Mouse (Mus musculus) stomach, adult 2 months (tissue): ENCODE data around the gene Txndc11. TPM values are rescaled to one million over a fixed set of nuclear protein-coding genes. Genes with fewer than 3 reads are reported as not detected.

ENCODE experiments used
- polyA plus RNA-seq: library from polyadenylated mRNA; depleted of rRNA; stranded (reverse); fragments of >200 nt; gene quantifications from 2 replicates; pipeline ENCODE4 v1.2.3, GENCODE M21; 2012; rRNA removed

The Txndc11 gene
- polyA plus RNA-seq = 15.1 and 16.0 TPM in 2 replicates

DNA sequence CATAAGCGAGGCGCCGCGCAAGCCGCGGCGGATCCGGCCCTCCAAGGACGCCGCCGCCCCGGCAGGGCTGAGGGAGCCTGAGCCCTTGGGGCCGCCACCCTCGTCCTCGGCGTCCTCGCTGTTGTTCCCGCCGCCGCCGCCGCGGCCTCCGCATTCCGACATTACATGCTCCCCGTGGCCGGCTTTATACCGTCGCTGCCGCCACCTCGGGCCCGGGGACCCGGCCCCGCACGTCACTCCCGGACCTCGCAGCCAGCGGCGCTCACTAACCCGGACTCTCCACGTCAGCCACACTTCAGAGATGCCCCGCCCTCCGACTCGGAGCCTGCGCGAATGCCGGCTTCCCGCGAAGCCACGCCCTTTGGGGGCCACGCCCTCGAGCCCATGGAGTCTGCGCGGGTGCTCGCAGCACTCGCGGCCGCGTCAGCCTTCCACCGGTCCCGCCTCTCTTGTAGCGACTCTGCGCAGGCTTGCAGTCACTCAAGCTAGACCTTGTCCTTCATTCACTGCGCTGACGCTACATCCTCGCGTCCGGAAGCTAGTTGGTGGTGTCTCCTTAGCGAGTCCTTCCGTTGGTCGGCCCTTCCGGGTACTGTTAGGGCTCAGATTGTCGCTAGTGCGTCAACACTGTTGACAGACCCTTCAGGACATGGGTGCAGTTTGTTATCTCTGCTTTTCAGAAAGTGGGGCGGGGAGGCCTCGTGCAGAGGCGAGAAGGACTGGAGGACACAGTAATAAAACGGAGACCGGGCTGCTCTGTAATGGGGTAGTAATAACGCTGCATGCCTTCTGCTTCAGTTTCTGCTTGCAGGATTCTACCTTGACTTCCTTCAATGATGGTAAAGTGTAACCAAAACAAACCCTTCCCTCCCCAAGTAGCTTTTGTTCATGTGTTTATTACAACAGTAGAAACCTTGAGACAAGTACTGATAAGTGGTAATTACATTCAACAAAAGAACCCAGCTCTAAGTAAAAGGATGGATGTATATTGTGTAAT, at the start of gene Txndc11:
Txndc11 (minus strand) TSS at position 303 of the 997 bp plus-strand sequence.

GRCm38 (mm10) chr16:11176208-11176883, 41.9 kb upstream of the Txndc11 start, which contains the start of gene Zc3h7a:
Zc3h7a (minus strand) TSS chr16:11176393.

DNA sequence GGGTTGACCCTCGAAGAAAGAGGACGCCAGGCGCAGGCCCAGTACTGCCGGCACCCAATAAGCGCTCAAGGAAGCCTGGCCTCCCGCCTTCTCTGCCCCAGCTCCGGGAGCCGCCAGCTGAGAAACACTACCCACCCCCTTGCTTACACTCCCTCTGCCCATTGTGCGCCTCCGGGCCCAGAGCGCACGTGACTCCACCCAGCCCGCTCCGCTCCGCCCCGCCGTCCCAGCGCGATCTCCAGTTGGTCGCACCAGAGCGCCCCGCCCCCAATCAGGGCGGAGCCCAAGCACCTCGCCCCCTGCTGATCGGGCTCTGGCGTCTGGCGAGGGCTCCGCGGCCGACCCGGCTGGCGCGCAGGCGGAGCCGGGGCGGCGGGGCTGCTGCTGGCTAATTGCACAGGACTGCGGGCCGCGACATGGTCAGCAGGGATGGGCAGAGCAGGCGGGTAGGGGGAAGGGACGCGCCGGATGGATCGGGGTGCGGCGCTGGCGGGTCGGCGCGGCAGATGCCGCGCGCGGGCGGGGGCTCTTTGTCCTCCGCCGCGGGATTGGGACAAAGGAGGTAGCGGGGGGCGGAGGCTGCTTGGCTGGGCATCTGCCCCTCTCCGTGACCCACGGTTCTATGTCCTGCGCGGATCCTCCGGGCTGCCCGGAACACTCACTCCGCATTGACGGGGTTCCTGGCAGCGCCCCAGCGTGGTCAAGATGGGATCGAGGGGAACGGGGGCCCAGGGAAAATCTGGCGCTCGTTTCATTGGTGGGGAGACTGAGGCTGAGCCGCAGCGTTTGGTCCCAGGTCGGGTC, 68.2 kb downstream of the Txndc11 start, which contains the start of gene Litaf:
Litaf (minus strand) TSS at position 129 of the 804 bp plus-strand sequence.

GRCm38 (mm10) chr16:11060645-11061044, 73.8 kb downstream of the Txndc11 start, which contains the start of gene Snn:
Snn (plus strand) TSS chr16:11060945.

Other genes starting within 250 kb of the Txndc11 start
- 3.1 and 3.2 TPM in 2 replicates for gene Snn, start 73.7 kb downstream of the Txndc11 start, polyA plus RNA-seq
- gene Litaf, start 68.5 kb downstream of the Txndc11 start, polyA plus RNA-seq = 102 and 139 TPM in 2 replicates
- gene Zc3h7a, start 41.7 kb upstream of the Txndc11 start, polyA plus RNA-seq = 4.8 and 8.9 TPM in 2 replicates
- 0.29 and 0.70 TPM in 2 replicates for gene Rsl1d1, start 68.7 kb upstream of the Txndc11 start, polyA plus RNA-seq
- gene Gspt1, start 119.7 kb upstream of the Txndc11 start, polyA plus RNA-seq = 19.6 and 21.4 TPM in 2 replicates
- 0.22 and 0.54 TPM in 2 replicates for gene Tnfrsf17, start 179.2 kb upstream of the Txndc11 start, polyA plus RNA-seq
- 1.7 and 1.8 TPM in 2 replicates for gene Snx29, start 188.3 kb upstream of the Txndc11 start, polyA plus RNA-seq